Mouse (Mus musculus): ENCODE data around the gene Gas2l2.

- TF ChIP-seq CTCF (IDR thresholded peaks at IDR 0.05; ENCODE audit: insufficient read depth, low read length) (no peak), POLR2A (IDR thresholded peaks at IDR 0.05; ENCODE audit: borderline replicate concordance, extremely low read depth, low read depth, low read length) (no peak)
Measured at GRCm38 (mm10) chr11:83417080-83417479, 12.2 kb downstream of the Gas2l2 start.
